Mouse (Mus musculus) ES-E14 (cell line): ENCODE measurements around the gene Tlnrd1. TPM values are rescaled to one million over a fixed set of nuclear protein-coding genes. Genes with fewer than 3 reads are reported as not detected.

Experiments used
- DNase-seq: peaks from one replicate; pipeline ENCODE4 v3.0.0-alpha.2; 2013; ENCODE audit warnings: low read depth, low spot score
- H3K27ac ChIP-seq: 2 replicates; pipeline ENCODE4 v1.5.1; 2012; ENCODE audit warnings: low read depth, mild to moderate bottlenecking, low read length, moderate library complexity, mixed read lengths; ENCODE audit not compliant: poor library complexity, insufficient read depth, severe bottlenecking
- H3K36me3 ChIP-seq: 2 replicates; pipeline ENCODE4 v1.6.1; 2012; ENCODE audit warnings: mild to moderate bottlenecking, low read length, moderate library complexity, mixed read lengths; ENCODE audit not compliant: control insufficient read depth, poor library complexity, insufficient read depth, severe bottlenecking
- H3K4me1 ChIP-seq, 2 experiments: fragments of 150-350 bp in 1 of 2; sonication (generic) in 1 of 2; 2 replicates each; pipeline ENCODE4 v1.6.1; 2012; ENCODE audit warnings: low read length in 2 of 2, mild to moderate bottlenecking in 1 of 2, mixed read lengths in 1 of 2; ENCODE audit not compliant: control insufficient read depth in 2 of 2, insufficient read depth in 2 of 2, poor library complexity in 1 of 2
- H3K4me3 ChIP-seq, 2 experiments: fragments of 150-350 bp in 1 of 2; sonication (generic) in 1 of 2; 2 replicates each; pipeline ENCODE4 v1.5.1; 2012; ENCODE audit warnings: low read length in 2 of 2, low read depth in 1 of 2, mild to moderate bottlenecking in 1 of 2, mixed read lengths in 1 of 2; ENCODE audit not compliant: insufficient read depth in 1 of 2, poor library complexity in 1 of 2, severe bottlenecking in 1 of 2
- H3K9ac ChIP-seq: 2 replicates; pipeline ENCODE4 v1.6.1; 2012; ENCODE audit warnings: low read depth, mild to moderate bottlenecking, low read length, mixed read lengths; ENCODE audit not compliant: poor library complexity, insufficient read depth, severe bottlenecking
- H3K9me3 ChIP-seq: fragments of 150-350 bp; sonication (generic); 2 replicates; pipeline ENCODE4 v1.6.1; 2012; ENCODE audit warnings: low read depth, mild to moderate bottlenecking, low read length; ENCODE audit not compliant: control insufficient read depth, insufficient read depth
- CHD2 ChIP-seq: IDR thresholded peaks from 2 replicates; pipeline ENCODE4 v1.6.1; 2014; ENCODE audit warnings: mild to moderate bottlenecking, low read depth, low read length, inconsistent platforms
- HCFC1 ChIP-seq: IDR thresholded peaks from 2 replicates; pipeline ENCODE4 v1.6.1; 2012; ENCODE audit warnings: low read length, inconsistent platforms, borderline replicate concordance; ENCODE audit not compliant: insufficient read depth
- MAFK ChIP-seq: IDR thresholded peaks from 2 replicates; pipeline ENCODE4 v1.6.1; 2014; ENCODE audit warnings: mild to moderate bottlenecking, low read depth, low read length, inconsistent platforms; ENCODE audit not compliant: insufficient read depth
- ZC3H11A ChIP-seq: IDR thresholded peaks from 2 replicates; pipeline ENCODE4 v1.6.1; 2012; ENCODE audit warnings: low read depth, mild to moderate bottlenecking, inconsistent platforms, low read length, borderline replicate concordance
- ZNF384 ChIP-seq: IDR thresholded peaks from 2 replicates; pipeline ENCODE4 v1.6.1; 2012; ENCODE audit warnings: low read depth, low read length, inconsistent platforms
- in situ Hi-C, 2 experiments: fragments of 600-800 bp; cut with MboI; formaldehyde crosslinking; loops; one replicate each; pipeline ENCODE4 v1.15.1; 2025; ENCODE audit warnings: low sequenced_read_pairs in 2 of 2, inconsistent platforms in 1 of 2; ENCODE audit not compliant: unreplicated experiment in 2 of 2
- total RNA-seq: library from RNA; depleted of rRNA; stranded (reverse); fragments of 300-350 nt; gene quantifications from 2 replicates; pipeline ENCODE4 v1.2.3, GENCODE M21; 2012

The Tlnrd1 gene
- total RNA-seq, 1 experiment = 10.4 TPM

- no peak for DNase-seq
Measured at GRCm38 (mm10) chr7:83847187-83848075, 36.7 kb downstream of the Tlnrd1 start.

GRCm38 (mm10) chr7:83844807-83845206 is 39.3 kb downstream of the Tlnrd1 start:
- H3K4me3 ChIP-seq = no peak overlapping the region
- TF ChIP-seq MAFK (no peak), ZC3H11A (no peak), CHD2 (no peak), ZNF384 (no peak), HCFC1 (no peak)
- no peaks in the 10 kb centered on the region for H3K9me3 ChIP-seq
- DNase-seq = no peak
- no peak overlapping the region for H3K27ac ChIP-seq
- H3K4me1 ChIP-seq = no peaks in the 10 kb centered on the region
- H3K9ac ChIP-seq = no peak overlapping the region
- in situ Hi-C loops = no loop called here
- H3K36me3 ChIP-seq = no peaks in the 10 kb centered on the region

More at GRCm38 (mm10) chr7:83847187-83848075, 36.7 kb downstream of the Tlnrd1 start:
- Histone ChIP-seq H3K4me1 (no peaks in the 10 kb centered on the region), H3K36me3 (no peaks in the 10 kb centered on the region), H3K9me3 (no peaks in the 10 kb centered on the region), H3K27ac (no peak overlapping the region), H3K9ac (no peak overlapping the region), H3K4me3 (no peak overlapping the region)
- TF ChIP-seq ZC3H11A = no peak
- no peak for TF ChIP-seq ZNF384
- in situ Hi-C loops = no loop called here

GRCm38 (mm10) chr7:83842486-83843259 is 41.4 kb downstream of the Tlnrd1 start:
- TF ChIP-seq CHD2 (no peak), HCFC1 (no peak), MAFK (no peak), ZNF384 (no peak), ZC3H11A (no peak)
- Histone ChIP-seq H3K9me3 (no peaks in the 10 kb centered on the region), H3K4me1 (no peaks in the 10 kb centered on the region), H3K36me3 (no peaks in the 10 kb centered on the region), H3K4me3 (no peak overlapping the region), H3K27ac (no peak overlapping the region), H3K9ac (no peak overlapping the region)
- in situ Hi-C loops = no loop called here
- DNase-seq = no peak

- in situ Hi-C loops = no loop called here
Measured at GRCm38 (mm10) chr7:83840076-83840475, 44.0 kb downstream of the Tlnrd1 start.

More at GRCm38 (mm10) chr7:83840076-83840475, 44.0 kb downstream of the Tlnrd1 start:
- Histone ChIP-seq H3K4me3 (no peak overlapping the region), H3K9ac (no peak overlapping the region), H3K4me1 (no peaks in the 10 kb centered on the region), H3K27ac (no peak overlapping the region), H3K9me3 (no peaks in the 10 kb centered on the region), H3K36me3 (no peaks in the 10 kb centered on the region)
- DNase-seq = no peak
- TF ChIP-seq HCFC1 = no peak
- TF ChIP-seq ZNF384 = no peak
- no peak for TF ChIP-seq MAFK
- TF ChIP-seq ZC3H11A = no peak
- no peak for TF ChIP-seq CHD2
